Mouse (Mus musculus) intestine, embryonic 16.5 days (tissue): ENCODE results near the gene Clec1b. TPM values are rescaled to one million over a fixed set of nuclear protein-coding genes. Genes with fewer than 3 reads are reported as not detected.

Source experiments
- ATAC-seq: fragments of 200-750 bp; cut with Nextera tagmentation; 2 replicates; pipeline ENCODE4 v1.8.0; 2017; ENCODE audit warnings: moderate TSS enrichment, moderate library complexity
- H3K27ac ChIP-seq: fragments of 300-500 bp; sonication (generic); 2 replicates; pipeline ENCODE4 v1.5.1; 2014; ENCODE audit warnings: mild to moderate bottlenecking, low read length
- H3K27me3 ChIP-seq: fragments of 300-500 bp; sonication (generic); replicated peaks from 2 replicates; pipeline ENCODE4 v1.6.1; 2014; ENCODE audit warnings: low read length, control low read depth, mixed read lengths; ENCODE audit not compliant: control insufficient read depth, insufficient read depth
- H3K36me3 ChIP-seq: fragments of 300-500 bp; sonication (generic); 2 replicates; pipeline ENCODE4 v1.6.1; 2014; ENCODE audit warnings: low read length, control low read depth; ENCODE audit not compliant: control insufficient read depth, insufficient read depth
- H3K4me1 ChIP-seq: fragments of 300-500 bp; sonication (generic); 2 replicates; pipeline ENCODE4 v1.6.1; 2014; ENCODE audit warnings: low read length, control low read depth, mixed read lengths; ENCODE audit not compliant: control insufficient read depth, insufficient read depth
- H3K4me2 ChIP-seq: fragments of 300-500 bp; sonication (generic); 2 replicates; pipeline ENCODE4 v1.6.1; 2014; ENCODE audit warnings: low read depth, low read length, control low read depth
- H3K4me3 ChIP-seq: fragments of 300-500 bp; sonication (generic); 2 replicates; pipeline ENCODE4 v1.5.1; 2014; ENCODE audit warnings: mild to moderate bottlenecking, low read length
- H3K9ac ChIP-seq: fragments of 300-500 bp; sonication (generic); 2 replicates; pipeline ENCODE4 v1.6.1; 2014; ENCODE audit warnings: low read depth, low read length
- H3K9me3 ChIP-seq: fragments of 300-500 bp; sonication (generic); 2 replicates; pipeline ENCODE4 v1.6.1; 2016; ENCODE audit warnings: low read length, control low read depth; ENCODE audit not compliant: control insufficient read depth
- WGBS: fragments of 180-500 bp; shearing (Covaris S2); extraction: QIAGEN DNeasy Blood & Tissue Kit; methylation state at CpG from one replicate; pipeline ENCODE4 v1.1.7; 2014; 5-methylcytosine and 5-hydroxymethylcytosine counted together
- polyA plus RNA-seq: library from polyadenylated mRNA; unstranded; fragments of >200 nt; fragmentation: Nextera tagmentation; extraction: Ambion mirVana; gene quantifications from 2 replicates; pipeline ENCODE4 v1.2.1, GENCODE M21; 2015

Gene Clec1b
- polyA plus RNA-seq, 1 experiment from 2014 or later, result 0.89 TPM

- Histone ChIP-seq H3K4me2 (no peak overlapping the region), H3K27me3 (no peaks in the 10 kb centered on the region), H3K36me3 (no peaks in the 10 kb centered on the region), H3K4me1 (no peaks in the 10 kb centered on the region), H3K9ac (no peak overlapping the region), H3K27ac (no peak overlapping the region), H3K4me3 (no peak overlapping the region), H3K9me3 (no peaks in the 10 kb centered on the region)
- ATAC-seq, result no peak
- 77% methylated on average over 6 of the region's 6 CpGs for WGBS
These were observed 6.3 kb downstream of the Clec1b start for GRCm38 (mm10) chr6:129403391-129403790.

DNA sequence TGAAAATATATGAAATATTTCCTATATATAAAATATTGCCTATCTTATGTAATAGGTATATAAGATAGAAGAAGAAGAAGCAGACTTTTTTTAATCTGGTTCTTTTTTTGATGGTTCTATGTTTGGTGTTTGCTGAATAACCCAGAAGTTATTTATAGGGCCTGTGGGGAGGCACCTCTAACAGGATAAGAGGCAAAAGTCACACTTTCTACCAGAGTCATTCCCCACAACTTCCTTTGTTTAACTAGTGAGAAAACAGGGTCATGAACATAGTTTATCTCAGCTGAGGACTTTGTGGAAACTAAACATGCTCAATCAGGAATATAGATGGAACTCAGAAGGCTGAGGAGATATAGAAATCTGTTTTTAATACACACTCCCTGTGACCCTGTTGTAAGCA, 8.9 kb downstream of the Clec1b start:
- Histone ChIP-seq H3K9me3 (no peaks in the 10 kb centered on the region), H3K27me3 (no peaks in the 10 kb centered on the region), H3K36me3 (no peaks in the 10 kb centered on the region), H3K4me1 (no peaks in the 10 kb centered on the region), H3K4me2 (no peak overlapping the region), H3K27ac (no peak overlapping the region), H3K4me3 (no peak overlapping the region), H3K9ac (no peak overlapping the region)
- ATAC-seq, result no peak

DNA sequence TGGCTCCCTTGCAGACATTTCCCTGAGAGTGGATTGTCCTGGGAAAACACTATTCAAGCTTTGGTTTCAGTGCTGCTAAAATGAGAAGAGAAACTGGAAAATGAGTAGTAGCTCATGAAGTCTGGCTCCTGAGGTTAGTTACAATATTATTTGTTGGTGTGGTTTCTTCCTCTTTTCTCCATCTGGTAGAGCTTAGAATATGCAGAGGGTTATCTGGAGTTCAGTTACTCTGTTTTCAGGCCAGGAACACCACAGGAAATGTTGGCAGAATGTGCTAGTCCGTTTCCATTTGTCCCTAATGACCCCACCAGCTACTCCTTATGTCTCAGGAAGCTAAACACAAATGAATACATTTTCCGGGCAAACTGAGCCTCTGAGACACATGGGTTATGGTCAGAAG, 10.2 kb downstream of the Clec1b start:
- H3K4me2 ChIP-seq, result no peak overlapping the region
- WGBS, result 40% methylated on average over 2 of the region's 2 CpGs

DNA sequence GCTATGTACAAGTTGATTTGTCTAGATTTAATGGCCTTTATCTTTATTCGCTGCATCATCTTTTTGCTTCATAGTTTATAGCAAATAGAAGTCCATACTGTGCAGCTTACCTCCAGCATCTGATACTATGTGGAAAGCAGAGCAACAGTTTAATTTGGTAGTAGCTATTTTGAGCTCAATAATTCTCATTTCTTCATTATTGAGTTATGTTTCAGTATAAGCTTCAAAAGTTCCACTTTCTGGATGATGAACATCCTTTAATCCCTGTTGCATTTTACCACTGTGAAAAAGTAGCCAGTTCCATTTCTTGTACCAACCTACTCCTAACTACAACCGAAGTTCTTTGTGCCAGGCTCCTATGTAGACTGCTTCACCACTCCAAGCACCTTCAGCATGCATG, 11.5 kb downstream of the Clec1b start, which contains the start of gene Clec9a:
Gene Clec9a (plus strand): TSS at position 301 of the 400 bp plus-strand sequence.
- H3K9ac ChIP-seq, result no peak within 1 kb of the TSS
- H3K36me3 ChIP-seq, result no peaks in the 10 kb centered on the region
- WGBS, result 85% methylated on average over 2 of the region's 2 CpGs
- no peaks in the 10 kb centered on the region for H3K9me3 ChIP-seq
- no peak within 1 kb of the TSS for H3K27ac ChIP-seq
- ATAC-seq, result no peak
- no peak within 1 kb of the TSS for H3K4me2 ChIP-seq
- no peak within 1 kb of the TSS for H3K4me3 ChIP-seq
- H3K27me3 ChIP-seq, result no peaks in the 10 kb centered on the region
- no peaks in the 10 kb centered on the region for H3K4me1 ChIP-seq

More for the DNA sequence above, 10.2 kb downstream of the Clec1b start:
- Histone ChIP-seq H3K4me1 (no peaks in the 10 kb centered on the region), H3K27ac (0 out of 2 replicates have a peak overlapping the region, but pooled peaks have one; percentile 15), H3K9ac (no peak overlapping the region), H3K9me3 (no peaks in the 10 kb centered on the region), H3K27me3 (no peaks in the 10 kb centered on the region), H3K36me3 (no peaks in the 10 kb centered on the region), H3K4me3 (no peak overlapping the region)
- no peak for ATAC-seq

DNA sequence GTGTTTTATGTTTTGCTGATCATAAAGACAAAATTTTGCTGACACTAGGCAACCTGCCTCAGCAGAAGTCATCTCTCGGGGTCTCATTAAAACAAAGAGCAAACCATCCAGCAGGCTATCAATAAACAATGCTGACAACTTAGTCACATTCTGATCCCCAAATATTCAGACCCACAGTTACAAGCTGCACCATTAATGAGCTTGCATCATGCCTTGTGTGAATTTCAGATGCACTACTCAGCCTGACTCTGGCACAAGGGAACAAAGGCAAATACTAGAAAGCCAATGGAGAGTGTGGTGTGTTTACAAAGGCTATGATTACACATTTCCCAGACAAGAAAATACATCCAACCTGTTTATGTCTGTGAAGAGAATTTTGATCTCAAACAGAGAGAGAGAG, 17.1 kb downstream of the Clec1b start:
- Histone ChIP-seq H3K27me3 (no peaks in the 10 kb centered on the region), H3K4me2 (no peak overlapping the region), H3K4me3 (no peak overlapping the region), H3K9ac (no peak overlapping the region), H3K27ac (no peak overlapping the region), H3K36me3 (no peaks in the 10 kb centered on the region), H3K4me1 (no peaks in the 10 kb centered on the region), H3K9me3 (no peaks in the 10 kb centered on the region)
- 51% methylated on average over 1 of the region's 1 CpGs for WGBS
- ATAC-seq, result no peak

DNA sequence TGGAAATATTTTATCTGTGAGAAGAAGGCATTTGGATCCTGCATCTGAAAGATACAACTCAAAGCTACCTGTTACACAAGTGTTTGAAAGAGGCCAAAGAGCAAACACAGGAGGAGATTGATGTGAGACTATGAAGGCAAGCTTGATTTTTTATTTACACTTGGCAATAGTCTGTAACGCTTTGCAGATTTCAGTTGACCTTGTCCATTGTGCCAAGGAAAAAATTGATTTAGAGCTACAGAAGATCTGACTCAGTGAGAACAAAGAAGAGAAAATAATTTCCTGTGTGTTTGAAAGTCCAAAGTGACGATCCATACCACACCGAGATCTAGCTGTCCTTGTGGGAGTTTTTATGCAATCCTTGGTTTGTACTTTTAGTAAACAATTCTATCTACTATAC, 25.2 kb downstream of the Clec1b start:
- Histone ChIP-seq H3K27me3 (no peaks in the 10 kb centered on the region), H3K4me3 (no peak overlapping the region), H3K4me2 (no peak overlapping the region), H3K9me3 (no peaks in the 10 kb centered on the region), H3K4me1 (peaks cover 16% of the 10 kb centered on the region), H3K36me3 (no peaks in the 10 kb centered on the region), H3K9ac (no peak overlapping the region), H3K27ac (no peak overlapping the region)
- WGBS, result 44% methylated on average over 3 of the region's 3 CpGs
- ATAC-seq, result no peak

DNA sequence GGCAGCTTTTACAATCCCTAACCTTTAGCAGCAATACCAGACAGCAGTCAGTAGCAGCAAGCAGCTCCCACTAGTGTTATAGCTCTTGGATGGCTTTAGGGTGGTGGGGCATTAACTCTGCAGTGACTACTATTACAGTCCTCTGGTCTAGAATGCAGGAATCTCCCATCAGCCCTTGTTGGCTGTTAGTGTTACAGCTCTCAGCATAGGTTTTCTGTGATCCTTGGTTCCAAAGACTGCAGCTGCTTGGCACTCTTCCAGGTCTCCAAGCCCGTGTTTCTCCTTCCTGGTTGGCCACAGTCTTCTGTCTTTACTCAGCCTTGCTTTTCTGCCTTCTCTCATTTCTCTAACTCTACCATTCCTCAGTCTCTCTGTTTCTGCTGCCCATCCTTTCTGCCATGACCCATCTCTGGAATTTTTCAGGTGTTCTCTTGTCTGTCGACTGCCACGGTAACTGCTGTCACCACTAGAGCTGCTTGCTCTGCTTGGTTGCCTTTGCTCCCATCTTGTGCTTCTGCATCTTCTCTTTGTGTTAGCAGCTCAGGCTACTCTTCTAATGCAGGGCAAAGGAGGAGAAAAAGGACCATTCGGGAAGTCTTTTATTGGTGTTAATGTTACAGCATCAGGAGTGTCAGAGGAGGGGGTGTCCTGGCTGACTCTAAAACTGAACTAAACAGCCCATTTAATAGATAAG, 26.1 kb downstream of the Clec1b start:
- Histone ChIP-seq H3K27ac (peak overlapping the region; percentile 47; the same call in 1 of the 2 replicates), H3K36me3 (no peaks in the 10 kb centered on the region), H3K4me3 (no peak overlapping the region), H3K4me2 (no peak overlapping the region), H3K9ac (no peak overlapping the region), H3K4me1 (peaks cover 16% of the 10 kb centered on the region), H3K9me3 (no peaks in the 10 kb centered on the region), H3K27me3 (no peaks in the 10 kb centered on the region)
- WGBS, result 48% methylated on average over 4 of the region's 4 CpGs
- peak; percentile 84 for ATAC-seq

- Histone ChIP-seq H3K9me3 (no peaks in the 10 kb centered on the region), H3K27ac (peak overlapping the region; percentile 47; the same call in 1 of the 2 replicates), H3K36me3 (no peaks in the 10 kb centered on the region), H3K4me3 (no peak overlapping the region), H3K9ac (no peak overlapping the region), H3K4me2 (no peak overlapping the region), H3K27me3 (no peaks in the 10 kb centered on the region), H3K4me1 (peaks cover 16% of the 10 kb centered on the region)
- peak; percentile 80 for ATAC-seq
- 7% methylated on average over 1 of the region's 1 CpGs for WGBS
These were observed 26.6 kb downstream of the Clec1b start for GRCm38 (mm10) chr6:129423734-129424072.

GRCm38 (mm10) chr6:129425217-129425616, 28.1 kb downstream of the Clec1b start:
- no peak overlapping the region for H3K9ac ChIP-seq
- H3K27ac ChIP-seq, result no peak overlapping the region
- no peak overlapping the region for H3K4me3 ChIP-seq
- no peaks in the 10 kb centered on the region for H3K36me3 ChIP-seq
- ATAC-seq, result peak; percentile 47; the same call in 1 of the 2 replicates
- no peaks in the 10 kb centered on the region for H3K9me3 ChIP-seq
- WGBS, result 32% methylated on average over 5 of the region's 5 CpGs
- H3K27me3 ChIP-seq, result no peaks in the 10 kb centered on the region
- peaks cover 16% of the 10 kb centered on the region for H3K4me1 ChIP-seq
- no peak overlapping the region for H3K4me2 ChIP-seq

DNA sequence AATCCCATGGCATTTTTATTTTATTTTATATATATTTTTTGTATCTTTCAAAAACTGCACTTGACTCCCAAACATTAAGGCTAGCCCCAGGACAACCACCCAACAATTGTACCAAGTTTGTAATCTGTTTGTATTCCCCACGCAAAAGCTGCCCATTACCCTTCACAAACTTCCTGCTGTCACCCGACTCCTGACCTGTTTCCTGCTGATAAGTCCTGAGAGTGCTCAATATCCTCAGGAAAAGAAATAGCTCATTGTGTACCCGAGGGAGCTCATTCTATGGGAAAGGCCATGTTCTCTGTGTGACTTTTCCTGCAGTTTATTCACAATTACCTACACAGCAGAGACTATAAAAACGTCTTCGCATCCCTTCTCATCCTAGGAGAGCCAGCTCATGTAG, 28.7 kb downstream of the Clec1b start:
- ATAC-seq, result no peak
- Histone ChIP-seq H3K9ac (no peak overlapping the region), H3K9me3 (no peaks in the 10 kb centered on the region), H3K4me1 (peaks cover 16% of the 10 kb centered on the region), H3K4me2 (no peak overlapping the region), H3K4me3 (no peak overlapping the region), H3K36me3 (no peaks in the 10 kb centered on the region), H3K27ac (no peak overlapping the region), H3K27me3 (no peaks in the 10 kb centered on the region)
- 42% methylated on average over 5 of the region's 5 CpGs for WGBS
